Mouse (Mus musculus): ENCODE measurements around the gene Gm44503. TPM values are rescaled to one million over a fixed set of nuclear protein-coding genes. Genes with fewer than 3 reads are reported as not detected.

Gm44503 gene
- polyA plus RNA-seq, 1 experiment from 2014 or later: not detected

GRCm38 (mm10) chr9:73001314-73002011 lies 42.8 kb downstream of the Gm44503 start:
- no peak overlapping the region for H3K4me3 ChIP-seq (ENCODE audit: low read depth, low read length)
- no peak overlapping the region for H3K9ac ChIP-seq (ENCODE audit: low read length)
- no peak for ATAC-seq (ENCODE audit: insufficient read depth, low FRiP score, low TSS enrichment)
- H3K4me2 ChIP-seq (ENCODE audit: low read depth): no peak overlapping the region
- H3K27ac ChIP-seq (ENCODE audit: low read depth, low read length): no peak overlapping the region
- no peak for DNase-seq (ENCODE audit: low spot score)
- no peaks in the 10 kb centered on the region for H3K4me1 ChIP-seq (ENCODE audit: control insufficient read depth, insufficient read depth, low read length)
- H3K36me3 ChIP-seq (ENCODE audit: control insufficient read depth, insufficient read depth, low read length): no peaks in the 10 kb centered on the region
- no peaks in the 10 kb centered on the region for H3K27me3 ChIP-seq (ENCODE audit: control insufficient read depth, insufficient read depth, low read length)
- 90% methylated on average over 13 of the region's 13 CpGs for WGBS
- no peaks in the 10 kb centered on the region for H3K9me3 ChIP-seq (ENCODE audit: control insufficient read depth, low read length)

DNA sequence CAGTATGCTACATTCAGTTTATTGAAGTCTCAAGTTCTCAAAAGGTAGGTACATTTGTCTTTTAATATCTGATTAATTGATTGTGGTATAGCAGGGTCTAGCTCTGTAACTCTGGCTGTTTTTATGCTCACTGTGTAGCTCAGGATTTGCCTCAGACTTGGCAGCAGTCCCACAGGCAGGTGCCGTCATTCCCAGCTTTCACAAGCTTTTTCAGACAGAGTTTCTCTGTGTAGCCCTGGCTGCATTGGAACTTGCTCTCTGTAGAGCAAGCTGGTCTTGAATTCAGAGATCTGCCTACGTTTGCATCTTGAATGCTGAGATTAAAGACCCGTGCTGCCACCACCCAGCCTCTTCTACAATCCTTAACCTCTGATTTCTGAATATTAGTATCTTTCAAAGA lies 43.5 kb downstream of the Gm44503 start:
- 74% methylated on average over 3 of the region's 3 CpGs for WGBS

DNA sequence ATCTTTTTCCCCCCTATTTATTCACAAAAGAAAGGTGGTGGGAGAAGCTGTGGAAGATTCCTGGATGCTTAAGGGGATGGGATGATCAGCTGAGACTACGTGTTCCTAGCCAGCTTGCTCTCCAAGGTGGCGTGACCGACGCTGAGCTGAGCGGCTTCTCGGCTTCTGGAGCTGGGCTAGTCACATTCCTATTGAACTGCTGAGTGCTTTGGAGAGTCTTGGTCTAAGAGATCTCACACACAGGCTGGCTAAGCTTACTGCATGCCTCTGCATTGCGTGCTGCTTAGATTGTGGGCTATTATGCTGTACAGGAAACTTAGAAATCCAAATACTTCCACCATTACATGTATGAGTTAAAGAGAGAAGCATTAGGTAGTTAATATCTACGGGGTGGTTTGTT lies 45.4 kb downstream of the Gm44503 start:
- Histone ChIP-seq H3K36me3 (ENCODE audit: control insufficient read depth, insufficient read depth, low read length) (no peaks in the 10 kb centered on the region), H3K4me1 (ENCODE audit: control insufficient read depth, insufficient read depth, low read length) (no peaks in the 10 kb centered on the region), H3K9me3 (ENCODE audit: control insufficient read depth, low read length) (no peaks in the 10 kb centered on the region), H3K9ac (ENCODE audit: low read length) (no peak overlapping the region), H3K4me2 (ENCODE audit: low read depth) (no peak overlapping the region), H3K27me3 (ENCODE audit: control insufficient read depth, insufficient read depth, low read length) (no peaks in the 10 kb centered on the region), H3K27ac (ENCODE audit: low read depth, low read length) (no peak overlapping the region), H3K4me3 (ENCODE audit: low read depth, low read length) (no peak overlapping the region)
- no peak for DNase-seq (ENCODE audit: low spot score)
- ATAC-seq (ENCODE audit: insufficient read depth, low FRiP score, low TSS enrichment): no peak
- 86% methylated on average over 8 of the region's 8 CpGs for whole genome bisulfite sequencing

More for the DNA sequence above, 43.5 kb downstream of the Gm44503 start:
- H3K4me3 ChIP-seq (ENCODE audit: low read depth, low read length): no peak overlapping the region
- no peaks in the 10 kb centered on the region for H3K36me3 ChIP-seq (ENCODE audit: control insufficient read depth, insufficient read depth, low read length)
- no peaks in the 10 kb centered on the region for H3K9me3 ChIP-seq (ENCODE audit: control insufficient read depth, low read length)
- H3K4me2 ChIP-seq (ENCODE audit: low read depth): no peak overlapping the region
- DNase-seq (ENCODE audit: low spot score) (no peak), ATAC-seq (ENCODE audit: insufficient read depth, low FRiP score, low TSS enrichment) (no peak)
- H3K9ac ChIP-seq (ENCODE audit: low read length): no peak overlapping the region
- H3K27me3 ChIP-seq (ENCODE audit: control insufficient read depth, insufficient read depth, low read length): no peaks in the 10 kb centered on the region
- H3K4me1 ChIP-seq (ENCODE audit: control insufficient read depth, insufficient read depth, low read length): no peaks in the 10 kb centered on the region
- H3K27ac ChIP-seq (ENCODE audit: low read depth, low read length): no peak overlapping the region

DNA sequence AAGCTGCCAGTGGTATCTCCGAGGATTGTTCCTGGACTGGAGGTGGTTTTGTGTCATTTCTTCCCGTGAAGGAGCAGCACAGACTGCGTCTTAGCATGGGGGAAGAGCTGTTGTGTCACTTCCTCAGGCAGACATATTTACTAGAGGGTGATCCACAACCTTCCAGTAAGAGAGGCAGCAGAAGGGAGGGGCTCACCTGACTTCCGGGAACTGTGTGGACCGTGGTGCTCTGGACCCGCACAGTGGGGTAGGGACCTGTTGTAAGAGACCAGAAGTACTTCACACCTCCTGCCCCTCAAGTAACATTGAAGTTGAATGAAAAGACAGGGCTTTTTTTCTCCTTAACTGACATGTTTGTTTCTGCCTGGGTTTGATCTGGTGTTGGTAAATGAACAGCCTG lies 46.5 kb downstream of the Gm44503 start:
- no peak for ATAC-seq (ENCODE audit: insufficient read depth, low FRiP score, low TSS enrichment)

GRCm38 (mm10) chr9:73006175-73006574 lies 47.5 kb downstream of the Gm44503 start:
- H3K27ac ChIP-seq (ENCODE audit: low read depth, low read length): no peak overlapping the region
- H3K9ac ChIP-seq (ENCODE audit: low read length): no peak overlapping the region
- DNase-seq (ENCODE audit: low spot score) (no peak), ATAC-seq (ENCODE audit: insufficient read depth, low FRiP score, low TSS enrichment) (no peak)
- H3K4me3 ChIP-seq (ENCODE audit: low read depth, low read length): no peak overlapping the region
- H3K27me3 ChIP-seq (ENCODE audit: control insufficient read depth, insufficient read depth, low read length): no peaks in the 10 kb centered on the region
- no peak overlapping the region for H3K4me2 ChIP-seq (ENCODE audit: low read depth)
- H3K9me3 ChIP-seq (ENCODE audit: control insufficient read depth, low read length): no peaks in the 10 kb centered on the region
- 93% methylated on average over 3 of the region's 3 CpGs for WGBS
- H3K36me3 ChIP-seq (ENCODE audit: control insufficient read depth, insufficient read depth, low read length): no peaks in the 10 kb centered on the region
- H3K4me1 ChIP-seq (ENCODE audit: control insufficient read depth, insufficient read depth, low read length): no peaks in the 10 kb centered on the region

More for the DNA sequence above, 46.5 kb downstream of the Gm44503 start:
- Histone ChIP-seq H3K9me3 (ENCODE audit: control insufficient read depth, low read length) (no peaks in the 10 kb centered on the region), H3K36me3 (ENCODE audit: control insufficient read depth, insufficient read depth, low read length) (no peaks in the 10 kb centered on the region), H3K27me3 (ENCODE audit: control insufficient read depth, insufficient read depth, low read length) (no peaks in the 10 kb centered on the region), H3K4me2 (ENCODE audit: low read depth) (no peak overlapping the region), H3K9ac (ENCODE audit: low read length) (no peak overlapping the region), H3K4me3 (ENCODE audit: low read depth, low read length) (no peak overlapping the region), H3K27ac (ENCODE audit: low read depth, low read length) (no peak overlapping the region), H3K4me1 (ENCODE audit: control insufficient read depth, insufficient read depth, low read length) (no peaks in the 10 kb centered on the region)
- 88% methylated on average over 6 of the region's 6 CpGs for WGBS
- DNase-seq (ENCODE audit: low spot score): no peak

DNA sequence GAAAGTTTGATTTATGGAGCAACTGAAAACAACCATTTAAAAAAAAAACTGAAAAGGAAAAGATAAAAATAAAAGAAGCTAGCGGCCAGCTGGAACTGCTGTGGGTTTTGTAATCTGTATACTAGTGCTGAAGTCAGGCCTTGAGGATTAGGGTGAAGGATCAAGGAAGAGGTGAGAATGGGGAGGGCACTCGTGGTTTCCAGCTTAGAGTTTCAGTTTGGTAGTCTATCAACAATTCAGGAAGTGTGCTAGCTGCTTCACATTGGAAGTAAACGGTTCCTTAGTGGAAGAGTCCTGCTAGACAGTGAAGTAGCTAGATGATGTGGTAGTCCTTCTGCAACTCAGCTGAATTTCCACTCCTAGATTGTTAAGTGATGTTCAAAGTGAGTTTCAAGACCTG lies 49.7 kb downstream of the Gm44503 start:
- Histone ChIP-seq H3K9me3 (ENCODE audit: control insufficient read depth, low read length) (no peaks in the 10 kb centered on the region), H3K27me3 (ENCODE audit: control insufficient read depth, insufficient read depth, low read length) (no peaks in the 10 kb centered on the region), H3K27ac (ENCODE audit: low read depth, low read length) (no peak overlapping the region), H3K9ac (ENCODE audit: low read length) (no peak overlapping the region), H3K36me3 (ENCODE audit: control insufficient read depth, insufficient read depth, low read length) (no peaks in the 10 kb centered on the region), H3K4me3 (ENCODE audit: low read depth, low read length) (no peak overlapping the region), H3K4me2 (ENCODE audit: low read depth) (no peak overlapping the region), H3K4me1 (ENCODE audit: control insufficient read depth, insufficient read depth, low read length) (no peaks in the 10 kb centered on the region)
- DNase-seq (ENCODE audit: low spot score): no peak
- ATAC-seq (ENCODE audit: insufficient read depth, low FRiP score, low TSS enrichment): no peak
- WGBS: 79% methylated on average over 3 of the region's 3 CpGs

DNA sequence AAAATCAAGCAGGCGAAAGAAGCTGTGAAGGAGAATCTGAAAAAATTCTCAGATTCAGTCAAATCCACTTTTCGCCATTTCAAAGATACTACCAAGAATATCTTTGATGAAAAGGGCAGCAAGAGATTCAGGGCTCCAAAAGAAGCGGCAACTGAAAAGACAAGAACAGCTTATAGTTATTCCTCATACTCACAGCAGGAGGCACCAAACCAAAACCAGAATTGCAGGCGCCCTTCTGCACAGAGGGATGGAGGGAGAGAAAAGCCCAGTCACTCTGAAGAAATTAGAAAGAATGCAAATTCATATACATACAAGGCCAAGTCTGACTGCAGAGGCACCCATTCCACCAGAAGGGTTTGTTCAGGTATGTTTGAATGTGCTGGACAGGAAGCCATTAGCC lies 54.0 kb downstream of the Gm44503 start:
- Histone ChIP-seq H3K27me3 (ENCODE audit: control insufficient read depth, insufficient read depth, low read length) (no peaks in the 10 kb centered on the region), H3K4me2 (ENCODE audit: low read depth) (no peak overlapping the region), H3K9ac (ENCODE audit: low read length) (no peak overlapping the region), H3K9me3 (ENCODE audit: control insufficient read depth, low read length) (no peaks in the 10 kb centered on the region), H3K4me1 (ENCODE audit: control insufficient read depth, insufficient read depth, low read length) (no peaks in the 10 kb centered on the region), H3K4me3 (ENCODE audit: low read depth, low read length) (no peak overlapping the region), H3K36me3 (ENCODE audit: control insufficient read depth, insufficient read depth, low read length) (no peaks in the 10 kb centered on the region), H3K27ac (ENCODE audit: low read depth, low read length) (no peak overlapping the region)
- no peak for DNase-seq (ENCODE audit: low spot score)
- 85% methylated on average over 4 of the region's 4 CpGs for WGBS
- ATAC-seq (ENCODE audit: insufficient read depth, low FRiP score, low TSS enrichment): no peak

- ATAC-seq (ENCODE audit: insufficient read depth, low FRiP score, low TSS enrichment) (no peak), DNase-seq (ENCODE audit: low spot score) (no peak)
- Histone ChIP-seq H3K27me3 (ENCODE audit: control insufficient read depth, insufficient read depth, low read length) (no peaks in the 10 kb centered on the region), H3K4me2 (ENCODE audit: low read depth) (no peak overlapping the region), H3K9ac (ENCODE audit: low read length) (no peak overlapping the region), H3K27ac (ENCODE audit: low read depth, low read length) (no peak overlapping the region), H3K36me3 (ENCODE audit: control insufficient read depth, insufficient read depth, low read length) (no peaks in the 10 kb centered on the region), H3K4me1 (ENCODE audit: control insufficient read depth, insufficient read depth, low read length) (no peaks in the 10 kb centered on the region), H3K9me3 (ENCODE audit: control insufficient read depth, low read length) (no peaks in the 10 kb centered on the region), H3K4me3 (ENCODE audit: low read depth, low read length) (no peak overlapping the region)
- WGBS: 94% methylated on average over 13 of the region's 13 CpGs
Measured at GRCm38 (mm10) chr9:73014724-73015123, 56.1 kb downstream of the Gm44503 start.

DNA sequence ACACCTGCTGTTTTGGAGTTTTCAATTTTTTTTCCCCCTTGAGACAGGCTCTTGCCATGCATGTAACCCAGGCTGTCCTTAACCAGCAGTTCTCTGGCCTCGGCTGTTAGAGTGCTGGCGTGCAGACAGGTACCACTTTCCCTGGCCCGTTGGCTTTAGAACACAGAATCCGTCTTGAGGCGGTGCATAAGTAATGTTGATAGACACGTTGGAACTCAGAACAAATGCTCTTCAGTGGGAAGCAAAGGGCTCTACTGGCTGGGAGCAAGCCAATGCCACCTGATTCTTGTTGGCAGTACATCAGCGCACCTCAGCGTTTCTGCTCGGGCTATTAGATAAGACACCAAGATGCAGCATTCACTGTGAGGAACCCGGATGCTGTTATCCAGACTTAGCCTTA lies 61.2 kb downstream of the Gm44503 start:
- Histone ChIP-seq H3K4me1 (ENCODE audit: control insufficient read depth, insufficient read depth, low read length) (no peaks in the 10 kb centered on the region), H3K4me3 (ENCODE audit: low read depth, low read length) (no peak overlapping the region), H3K27ac (ENCODE audit: low read depth, low read length) (no peak overlapping the region), H3K36me3 (ENCODE audit: control insufficient read depth, insufficient read depth, low read length) (no peaks in the 10 kb centered on the region), H3K4me2 (ENCODE audit: low read depth) (no peak overlapping the region), H3K9ac (ENCODE audit: low read length) (no peak overlapping the region), H3K9me3 (ENCODE audit: control insufficient read depth, low read length) (no peaks in the 10 kb centered on the region), H3K27me3 (ENCODE audit: control insufficient read depth, insufficient read depth, low read length) (no peaks in the 10 kb centered on the region)
- DNase-seq (ENCODE audit: low spot score) (no peak), ATAC-seq (ENCODE audit: insufficient read depth, low FRiP score, low TSS enrichment) (no peak)
- WGBS: 92% methylated on average over 10 of the region's 10 CpGs
